Mouse (Mus musculus): ENCODE results near the gene Carhsp1. TPM values are rescaled to one million over a fixed set of nuclear protein-coding genes. Genes with fewer than 3 reads are reported as not detected.

The Carhsp1 gene
- total and polyA plus RNA-seq, 3 experiments: 19.5 to 28.0 TPM; not detected in 1

GRCm38 (mm10) chr16:8716300-8716699 is 44.3 kb upstream of the Carhsp1 start:
- H3K36me3 ChIP-seq (ENCODE audit: control insufficient read depth in 1 of 2, insufficient read depth in 2 of 2, low read length in 2 of 2): peaks cover 0 to 37% of the 10 kb centered on the region in 2 experiments; a peak in 2 of 4 replicates
- no peak overlapping the region for H3K9ac ChIP-seq (ENCODE audit: control insufficient read depth, low read depth, low read length, poor library complexity, severe bottlenecking)
- H3K79me2 ChIP-seq (ENCODE audit: control insufficient read depth, insufficient read depth, low read length, poor library complexity): peaks cover 50% of the 10 kb centered on the region
- H3K27me3 ChIP-seq (ENCODE audit: control insufficient read depth in 1 of 2, insufficient read depth in 2 of 2, low read length in 2 of 2): no peaks in the 10 kb centered on the region
- no peaks in the 10 kb centered on the region for H3K4me1 ChIP-seq (ENCODE audit: control insufficient read depth in 1 of 2, insufficient read depth in 2 of 2, low read length in 2 of 2)
- no peak for DNase-seq (ENCODE audit: low read depth, low spot score)
- no peak overlapping the region for H3K27ac ChIP-seq (ENCODE audit: control insufficient read depth, low read depth, low read length)
- no peaks in the 10 kb centered on the region for H3K9me3 ChIP-seq (replicated peaks; ENCODE audit: insufficient read depth, low read length)
- no peak for TF ChIP-seq NELFE (IDR thresholded peaks at IDR 0.05; ENCODE audit: low read depth, low read length)
- TF ChIP-seq POLR2AphosphoS5 (IDR thresholded peaks at IDR 0.05; ENCODE audit: borderline replicate concordance, low read depth, low read length): no peak
- no peak for TF ChIP-seq JUND (IDR thresholded peaks at IDR 0.05; ENCODE audit: low read depth, low read length)
- no peak for TF ChIP-seq ELF1 (IDR thresholded peaks at IDR 0.05; ENCODE audit: low read depth, low read length)
- no peak for TF ChIP-seq MXI1 (IDR thresholded peaks at IDR 0.05; ENCODE audit: low read depth, low read length)
- TF ChIP-seq GABPA (IDR thresholded peaks at IDR 0.05; ENCODE audit: low read depth, low read length): no peak
- TF ChIP-seq NRF1 (IDR thresholded peaks at IDR 0.05; ENCODE audit: insufficient read depth, low read depth, low read length, poor library complexity, severe bottlenecking): no peak
- TF ChIP-seq GATA1 (IDR thresholded peaks at IDR 0.05; ENCODE audit: low read depth, low read length): no peak
- no peak for TF ChIP-seq MAZ (IDR thresholded peaks at IDR 0.05; ENCODE audit: low read depth, low read length)
- no peak for TF ChIP-seq RCOR1 (IDR thresholded peaks at IDR 0.05; ENCODE audit: low read depth, low read length)
- no peak for TF ChIP-seq POLR2A (IDR thresholded peaks at IDR 0.05; ENCODE audit: control insufficient read depth in 1 of 2, insufficient read depth in 1 of 2, low read depth in 1 of 2, low read length in 2 of 2, poor library complexity in 1 of 2)
- no peak for TF ChIP-seq MAX (IDR thresholded peaks at IDR 0.05; ENCODE audit: low read length)
- TF ChIP-seq CHD2 (IDR thresholded peaks at IDR 0.05; ENCODE audit: low read length): no peak
- no peak for TF ChIP-seq ZC3H11A (IDR thresholded peaks at IDR 0.05; ENCODE audit: low read depth, low read length)
- TF ChIP-seq MYB (IDR thresholded peaks at IDR 0.05; ENCODE audit: low read depth, low read length): no peak
- TF ChIP-seq MYC (IDR thresholded peaks at IDR 0.05; ENCODE audit: low read depth, low read length): no peak
- TF ChIP-seq TAL1 (IDR thresholded peaks at IDR 0.05; ENCODE audit: low read length): no peak
- H3K4me3 ChIP-seq (ENCODE audit: control insufficient read depth in 1 of 2, insufficient read depth in 1 of 2, low read depth in 2 of 2, low read length in 2 of 2): no peak overlapping the region

GRCm38 (mm10) chr16:8715513-8716080 is 43.6 kb upstream of the Carhsp1 start:
- DNase-seq (ENCODE audit: low read depth, low spot score): no peak
- Histone ChIP-seq H3K4me1 (ENCODE audit: control insufficient read depth in 1 of 2, insufficient read depth in 2 of 2, low read length in 2 of 2) (no peaks in the 10 kb centered on the region), H3K36me3 (ENCODE audit: control insufficient read depth in 1 of 2, insufficient read depth in 2 of 2, low read length in 2 of 2) (peaks cover 0 to 42% of the 10 kb centered on the region in 2 experiments; a peak in 2 of 4 replicates), H3K79me2 (ENCODE audit: control insufficient read depth, insufficient read depth, low read length, poor library complexity) (peaks cover 43% of the 10 kb centered on the region), H3K9me3 (replicated peaks; ENCODE audit: insufficient read depth, low read length) (no peaks in the 10 kb centered on the region), H3K9ac (ENCODE audit: control insufficient read depth, low read depth, low read length, poor library complexity, severe bottlenecking) (no peak overlapping the region), H3K27ac (ENCODE audit: control insufficient read depth, low read depth, low read length) (no peak overlapping the region), H3K27me3 (ENCODE audit: control insufficient read depth in 1 of 2, insufficient read depth in 2 of 2, low read length in 2 of 2) (no peaks in the 10 kb centered on the region), H3K4me3 (ENCODE audit: control insufficient read depth in 1 of 2, insufficient read depth in 1 of 2, low read depth in 2 of 2, low read length in 2 of 2) (no peak overlapping the region)
- no peak for TF ChIP-seq POLR2AphosphoS5 (IDR thresholded peaks at IDR 0.05; ENCODE audit: borderline replicate concordance, low read depth, low read length)
- TF ChIP-seq POLR2AphosphoS2 (IDR thresholded peaks at IDR 0.05; ENCODE audit: low read length): no peak
- TF ChIP-seq POLR2A (IDR thresholded peaks at IDR 0.05; ENCODE audit: control insufficient read depth in 1 of 2, insufficient read depth in 1 of 2, low read depth in 1 of 2, low read length in 2 of 2, poor library complexity in 1 of 2): no peak
- TF ChIP-seq MEF2A (IDR thresholded peaks at IDR 0.05; ENCODE audit: extremely low read depth, insufficient replicate concordance, low read depth, low read length, poor library complexity, severe bottlenecking): no peak
- TF ChIP-seq TBP (IDR thresholded peaks at IDR 0.05; ENCODE audit: low read depth, low read length): no peak
- no peak for TF ChIP-seq CTCF (IDR thresholded peaks at IDR 0.05 in 2 of 3, conservative IDR thresholded peaks at IDR 0.05 in 1 of 3; ENCODE audit: control insufficient read depth in 1 of 3, insufficient read depth in 1 of 3, low read depth in 2 of 3, low read length in 3 of 3, poor library complexity in 1 of 3, severe bottlenecking in 1 of 3)
- no peak for TF ChIP-seq MYB (IDR thresholded peaks at IDR 0.05; ENCODE audit: low read depth, low read length)
- TF ChIP-seq HCFC1 (IDR thresholded peaks at IDR 0.05; ENCODE audit: low read depth, low read length): no peak
- no peak for TF ChIP-seq SIN3A (IDR thresholded peaks at IDR 0.05; ENCODE audit: low read length)

All from MEL (cell line).